Mouse (Mus musculus) cerebellum, adult 11-12 months (tissue): ENCODE measurements around the gene Ick.
"Not testable (repeated sequence)": the region's sequence is repeated elsewhere in the genome, so short reads cannot be mapped to it uniquely, and the experiment has no call there.

Source experiments
- DNase-seq: peaks from one replicate; pipeline ENCODE4 v3.0.0; 2022

Gene Ick

DNA sequence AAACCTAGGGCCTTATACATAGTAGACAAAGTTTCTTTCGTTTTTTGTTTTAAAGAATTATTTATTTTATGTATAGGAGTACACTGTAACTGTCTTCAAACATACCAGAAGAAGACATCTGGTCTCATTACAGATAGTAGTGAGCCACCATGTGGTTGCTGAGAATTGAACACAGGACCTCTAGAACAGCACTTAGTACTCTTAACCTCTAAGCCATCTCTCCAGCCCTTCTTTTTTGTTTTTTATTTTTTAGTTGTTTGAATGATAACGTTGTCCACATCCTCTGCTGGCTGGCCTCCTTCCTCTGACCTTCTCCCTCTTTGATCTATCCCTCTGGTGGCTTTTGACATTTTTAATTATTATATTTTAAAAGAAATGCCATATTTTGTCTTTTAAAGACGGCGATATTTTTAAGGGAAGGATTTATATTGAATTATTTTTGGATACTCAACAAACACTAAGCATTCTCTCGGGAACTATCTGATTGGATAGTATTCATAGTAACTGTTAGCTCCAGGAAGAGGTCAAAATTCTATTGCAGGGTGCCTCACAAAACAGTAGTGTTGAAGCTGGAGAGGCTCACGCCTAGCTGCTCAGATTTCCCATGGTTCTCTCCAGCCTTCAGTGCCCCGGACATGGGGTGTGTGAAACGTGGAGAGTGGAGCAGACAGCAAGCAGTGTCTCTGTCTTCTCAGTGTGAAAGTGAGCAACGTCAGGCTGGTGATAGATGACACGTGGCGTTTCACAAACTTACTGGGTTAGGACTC, 45.4 kb downstream of the Ick start:
- no peak for DNase-seq

GRCm38 (mm10) chr9:78157221-78157620, 48.2 kb downstream of the Ick start:
- DNase-seq = no peak

DNA sequence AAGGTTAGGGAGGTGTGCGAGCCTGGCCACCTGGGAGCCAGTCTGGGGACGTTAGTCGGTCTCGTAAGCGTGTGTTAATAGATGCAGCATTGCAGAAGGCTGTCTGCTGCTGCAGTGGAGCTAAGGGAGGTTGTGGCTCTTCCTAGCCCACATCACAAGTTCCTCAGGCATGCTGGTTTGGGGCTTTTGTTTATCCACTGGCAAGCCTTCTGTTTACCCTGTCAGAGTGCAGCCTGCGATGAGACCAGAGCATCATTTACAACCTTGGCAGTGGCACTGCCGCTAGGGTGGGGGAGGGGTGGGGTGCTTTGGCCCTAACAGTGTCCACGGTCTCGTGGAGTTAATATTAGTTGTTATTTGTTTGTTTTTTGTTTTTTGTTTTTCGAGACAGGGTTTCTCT, 54.3 kb downstream of the Ick start:
- no peak for DNase-seq

GRCm38 (mm10) chr9:78164741-78165140, 55.7 kb downstream of the Ick start:
- no peak for DNase-seq

GRCm38 (mm10) chr9:78165454-78165853, 56.5 kb downstream of the Ick start:
- DNase-seq = no peak

DNA sequence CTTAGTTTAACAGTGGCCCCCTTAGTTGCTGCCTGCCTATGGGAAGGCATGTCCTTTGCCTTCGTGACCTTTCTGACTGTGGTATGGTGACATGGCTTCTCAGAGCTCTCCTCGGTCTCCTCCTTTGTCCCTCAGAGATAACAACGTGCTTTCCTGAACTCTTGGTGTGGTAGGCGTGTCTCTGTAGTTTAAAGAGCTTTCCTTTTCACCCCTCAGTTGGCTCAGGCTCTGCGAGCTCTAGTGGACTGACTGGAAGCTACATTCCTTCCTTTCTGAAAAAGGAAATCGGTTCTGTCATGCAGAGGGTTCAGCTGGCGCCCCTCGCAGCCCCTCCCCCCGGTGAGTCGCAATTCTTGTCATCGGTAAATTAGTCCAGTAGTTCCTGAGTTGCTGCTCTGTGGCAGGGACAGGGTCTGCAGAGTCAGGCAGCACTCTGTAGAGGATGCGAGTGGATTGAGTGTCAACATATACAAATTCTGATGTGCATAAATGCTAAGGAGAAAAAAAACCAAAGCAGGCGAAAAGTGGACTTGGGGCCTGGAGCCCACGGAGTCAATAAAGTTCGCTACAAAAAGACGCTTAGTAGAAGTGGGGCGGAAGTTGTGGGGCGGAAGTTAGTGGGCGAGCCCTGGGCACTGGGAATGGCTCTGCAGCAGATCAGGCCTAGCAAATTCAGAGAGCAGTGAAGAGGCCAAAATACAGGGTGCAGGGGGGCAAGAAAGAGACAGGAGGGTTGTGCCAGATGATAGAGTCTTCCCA, 57.9 kb downstream of the Ick start:
- DNase-seq = no peak

GRCm38 (mm10) chr9:78167453-78167969, 58.5 kb downstream of the Ick start:
- no peak for DNase-seq

GRCm38 (mm10) chr9:78168864-78169263, 59.9 kb downstream of the Ick start:
- DNase-seq = no peak

- DNase-seq = no peak
Observed at GRCm38 (mm10) chr9:78174016-78174415, 65.0 kb downstream of the Ick start.

DNA sequence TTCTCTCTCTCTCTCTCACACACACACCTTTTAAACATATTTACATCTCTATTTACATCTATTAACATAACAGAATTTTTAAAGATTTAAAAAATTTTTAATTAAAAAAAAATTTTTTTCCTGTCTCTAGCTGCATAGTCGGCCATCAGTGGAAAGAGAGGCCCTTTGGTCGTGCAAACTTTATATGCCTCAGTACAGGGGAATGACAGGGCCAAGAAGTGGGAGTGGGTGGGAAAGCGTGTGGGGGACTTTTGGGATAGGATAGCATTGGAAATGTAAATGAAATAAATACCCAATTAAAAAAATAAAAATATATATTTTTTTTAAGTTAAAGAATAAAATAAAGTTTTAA, 65.9 kb downstream of the Ick start:
- not testable (repeated sequence) for DNase-seq

DNA sequence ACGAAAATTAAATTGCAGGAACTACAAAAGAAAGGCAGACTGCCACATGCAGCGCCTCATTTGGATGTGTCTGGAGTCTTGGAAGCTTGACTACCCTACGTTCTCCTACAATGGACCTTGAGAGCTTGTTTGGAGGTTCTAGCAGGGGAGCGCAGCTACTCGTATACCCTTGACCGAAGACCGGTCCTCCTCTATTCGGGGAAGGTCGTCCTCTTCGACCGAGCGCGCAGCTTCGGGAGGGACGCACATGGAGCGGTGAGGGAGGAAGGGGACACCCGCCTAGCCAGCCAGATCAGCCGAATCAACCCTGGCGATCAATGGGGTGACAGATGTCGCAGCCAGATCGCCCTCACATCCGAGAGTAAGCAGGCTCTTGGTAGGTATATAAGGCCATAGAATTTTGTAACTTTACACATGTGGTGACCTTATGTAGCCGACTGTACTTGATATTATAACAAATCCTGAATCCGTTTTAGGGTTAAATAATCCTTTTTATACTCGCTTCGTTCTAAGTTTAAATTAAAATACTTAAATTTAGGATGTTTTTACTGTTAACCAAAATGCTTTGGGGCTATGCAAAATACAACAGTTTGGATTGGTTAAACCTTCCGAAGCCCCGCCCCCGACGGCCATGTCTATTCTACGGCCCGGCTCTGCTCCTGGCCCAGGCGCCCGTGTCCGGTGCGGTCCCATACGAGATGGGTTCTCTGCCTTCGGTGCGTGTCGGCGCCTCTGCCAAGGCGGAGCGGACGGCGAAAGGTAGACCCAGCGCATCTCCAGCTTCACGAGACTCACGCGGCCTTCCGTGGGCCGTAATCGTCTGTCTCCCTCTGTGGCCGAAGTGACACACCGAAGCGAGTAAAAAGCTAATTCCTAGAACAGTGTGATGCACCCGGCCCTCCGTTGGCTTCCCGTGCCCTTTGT, 66.5 kb downstream of the Ick start:
- DNase-seq = peak; percentile 96

GRCm38 (mm10) chr9:78176201-78176727, 67.3 kb downstream of the Ick start:
- peak; percentile 61 for DNase-seq

DNA sequence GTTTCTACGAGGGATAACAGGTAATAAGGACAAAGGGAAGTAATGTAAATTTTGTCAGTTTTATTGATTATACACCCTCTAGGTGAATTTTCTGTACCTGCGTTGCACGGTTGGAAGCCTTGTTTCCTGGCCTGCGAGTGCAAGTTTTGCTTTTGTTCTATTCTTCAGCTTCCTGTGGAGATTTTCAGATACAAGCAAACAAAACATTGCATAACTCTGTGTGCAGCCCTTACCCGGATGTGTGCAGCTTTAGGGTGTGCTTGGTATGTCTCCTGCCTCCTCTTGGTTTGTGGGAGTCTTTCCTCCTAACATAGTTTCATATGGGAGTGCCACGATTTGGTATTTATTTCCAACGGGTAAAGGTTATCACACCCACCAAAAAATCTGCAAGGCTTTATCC, 67.8 kb downstream of the Ick start:
- DNase-seq = no peak

GRCm38 (mm10) chr9:78178197-78178596, 69.2 kb downstream of the Ick start:
- DNase-seq = no peak

DNA sequence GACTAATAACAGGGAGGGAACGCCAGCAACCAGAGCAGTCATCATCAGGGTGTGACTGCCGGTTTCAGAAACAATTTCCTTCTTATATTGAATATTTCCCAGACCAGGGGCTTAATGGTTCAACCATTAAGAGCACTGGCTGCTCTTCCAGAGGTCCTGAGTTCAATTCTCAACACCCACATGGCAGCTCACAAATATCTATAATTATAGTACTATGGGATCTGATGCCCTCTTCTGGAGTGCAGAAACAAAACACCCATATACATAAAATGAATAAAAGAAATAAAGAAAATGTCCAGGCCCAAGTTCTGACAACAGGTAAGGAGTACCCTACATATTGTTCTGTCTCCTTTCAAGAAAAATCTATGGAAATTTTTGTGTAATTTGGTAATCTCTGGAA, 70.1 kb downstream of the Ick start:
- no peak for DNase-seq

GRCm38 (mm10) chr9:78182474-78182873, 73.5 kb downstream of the Ick start, which contains the start of gene Gsta4:
Gsta4 (plus strand) TSS chr9:78182774.
- DNase-seq = not testable (repeated sequence)

GRCm38 (mm10) chr9:78185686-78186085, 76.7 kb downstream of the Ick start:
- DNase-seq = no peak

- no peak for DNase-seq
Observed at GRCm38 (mm10) chr9:78188910-78189309, 79.9 kb downstream of the Ick start.

DNA sequence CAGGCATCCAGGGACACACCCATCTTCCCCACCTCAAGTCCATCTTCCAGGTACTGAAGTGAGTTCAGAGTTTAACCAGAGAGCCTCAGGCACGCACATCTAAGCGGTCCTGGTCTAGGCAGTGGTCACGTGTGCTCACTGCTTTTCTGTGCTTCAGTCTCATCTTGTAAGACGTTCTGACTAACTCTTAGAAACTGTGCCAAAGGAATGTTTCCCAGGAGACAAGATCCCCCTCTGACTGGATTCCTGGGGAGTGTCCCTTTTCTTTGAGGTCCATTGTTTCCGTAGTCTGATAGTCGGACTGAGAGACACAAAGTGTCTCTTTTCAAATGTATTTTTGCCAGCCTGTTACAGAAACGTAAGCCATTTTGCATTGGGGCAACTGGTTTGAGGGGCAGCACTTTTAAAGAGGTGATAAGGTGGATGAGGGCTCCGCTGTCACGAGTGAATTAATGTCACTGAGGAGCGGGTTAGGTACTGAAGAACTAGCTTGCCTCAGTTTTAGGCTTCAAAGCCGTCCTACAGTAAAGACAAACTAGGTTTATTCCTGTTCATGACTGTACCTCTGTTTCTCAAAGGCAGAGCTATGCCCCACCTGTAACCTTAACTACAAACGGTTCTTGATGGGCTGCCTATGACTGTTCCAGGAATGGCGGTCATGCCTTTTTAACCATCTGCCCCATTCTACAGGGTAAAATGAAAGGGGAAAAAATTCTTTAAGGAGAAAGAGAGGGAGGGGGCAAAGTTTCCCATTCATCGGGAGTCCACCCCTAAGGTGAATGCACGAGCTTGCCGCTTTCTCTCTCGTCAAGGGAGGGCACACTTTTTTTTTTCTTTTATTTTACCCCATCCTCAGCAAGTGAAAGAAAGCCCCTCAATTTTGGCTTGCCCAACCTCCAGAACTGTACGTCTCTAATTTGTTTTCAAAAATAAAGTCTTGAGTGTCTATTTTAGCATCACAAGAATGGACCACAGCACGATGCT, 82.0 kb downstream of the Ick start:
- DNase-seq = no peak

DNA sequence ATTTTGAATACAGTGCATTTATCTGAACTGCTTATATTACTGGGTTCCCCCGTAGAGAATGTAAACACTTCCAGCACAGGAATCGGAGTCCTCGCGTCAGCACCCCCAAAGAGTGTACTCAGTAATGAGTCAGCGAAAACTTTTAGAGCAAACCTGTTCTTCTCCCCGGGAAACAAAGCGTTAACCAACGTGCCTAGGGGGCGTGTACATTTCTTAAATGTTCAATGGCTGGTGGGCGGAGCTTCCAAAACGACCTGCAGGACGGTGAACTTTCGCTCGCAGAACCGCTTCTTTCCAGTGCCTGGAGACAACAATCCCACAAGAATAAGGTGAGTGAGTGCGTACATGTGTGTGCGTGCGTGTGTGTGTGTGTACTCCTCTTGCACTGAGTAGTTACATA, 82.7 kb downstream of the Ick start:
- no peak for DNase-seq

- DNase-seq = no peak
Observed at GRCm38 (mm10) chr9:78193902-78194597, 85.1 kb downstream of the Ick start.
